Mouse (Mus musculus) mesoderm, embryonic 11.5 days (tissue): ENCODE data around the gene Cdh13.

Source experiments
- DNase-seq: peaks from one replicate; pipeline ENCODE4 v3.0.0-alpha.2; 2012; ENCODE audit warnings: low read depth, low spot score

The Cdh13 gene

GRCm38 (mm10) chr8:118306957-118307356 is 23.4 kb downstream of the Cdh13 start:
- DNase-seq = no peak

- no peak for DNase-seq
Measured at GRCm38 (mm10) chr8:118309106-118309505, 25.6 kb downstream of the Cdh13 start.

- DNase-seq = peak; percentile 41
Measured at GRCm38 (mm10) chr8:118313426-118314187, 30.1 kb downstream of the Cdh13 start.

- no peak for DNase-seq
Measured at GRCm38 (mm10) chr8:118314188-118314563, 30.6 kb downstream of the Cdh13 start.

GRCm38 (mm10) chr8:118314932-118315331 is 31.4 kb downstream of the Cdh13 start:
- no peak for DNase-seq

- no peak for DNase-seq
Measured at GRCm38 (mm10) chr8:118316440-118316839, 32.9 kb downstream of the Cdh13 start.

GRCm38 (mm10) chr8:118320566-118320965 is 37.0 kb downstream of the Cdh13 start:
- DNase-seq = no peak

- DNase-seq = no peak
Measured at GRCm38 (mm10) chr8:118323421-118323820, 39.9 kb downstream of the Cdh13 start.

- no peak for DNase-seq
Measured at GRCm38 (mm10) chr8:118334933-118335332, 51.4 kb downstream of the Cdh13 start.

- DNase-seq = no peak
Measured at GRCm38 (mm10) chr8:118339711-118340110, 56.2 kb downstream of the Cdh13 start.

- DNase-seq = no peak
Measured at GRCm38 (mm10) chr8:118343267-118343666, 59.7 kb downstream of the Cdh13 start.

- DNase-seq = no peak
Measured at GRCm38 (mm10) chr8:118348710-118349489, 65.4 kb downstream of the Cdh13 start.

GRCm38 (mm10) chr8:118350136-118350535 is 66.6 kb downstream of the Cdh13 start:
- DNase-seq = no peak

- DNase-seq = no peak
Measured at GRCm38 (mm10) chr8:118353022-118353421, 69.5 kb downstream of the Cdh13 start.

GRCm38 (mm10) chr8:118357067-118357466 is 73.5 kb downstream of the Cdh13 start:
- no peak for DNase-seq

- DNase-seq = no peak
Measured at GRCm38 (mm10) chr8:118357596-118357995, 74.1 kb downstream of the Cdh13 start.

GRCm38 (mm10) chr8:118363781-118364180 is 80.2 kb downstream of the Cdh13 start:
- DNase-seq = no peak

- DNase-seq = no peak
Measured at GRCm38 (mm10) chr8:118373092-118373491, 89.6 kb downstream of the Cdh13 start.

GRCm38 (mm10) chr8:118374738-118375137 is 91.2 kb downstream of the Cdh13 start:
- DNase-seq = no peak

- DNase-seq = no peak
Measured at GRCm38 (mm10) chr8:118376791-118377190, 93.3 kb downstream of the Cdh13 start.

- DNase-seq = no peak
Measured at GRCm38 (mm10) chr8:118378985-118379384, 95.5 kb downstream of the Cdh13 start.

- no peak for DNase-seq
Measured at GRCm38 (mm10) chr8:118379657-118380056, 96.1 kb downstream of the Cdh13 start.

GRCm38 (mm10) chr8:118380058-118380457 is 96.5 kb downstream of the Cdh13 start:
- DNase-seq = no peak
